Mouse (Mus musculus) E14TG2a.4 (cell line): ENCODE results near the gene Krtcap3.
"Not testable (repeated sequence)": the region's sequence is repeated elsewhere in the genome, so short reads cannot be mapped to it uniquely, and the experiment has no call there.

Experiments
- H3K27me3 ChIP-seq: 2 replicates; pipeline ENCODE4 v1.6.1; 2014; ENCODE audit warnings: low read length, control low read depth; ENCODE audit not compliant: insufficient read depth
- H3K36me3 ChIP-seq: 2 replicates; pipeline ENCODE4 v1.6.1; 2014; ENCODE audit warnings: low read length, control low read depth; ENCODE audit not compliant: insufficient read depth
- H3K4me1 ChIP-seq: replicated peaks from 2 replicates; pipeline ENCODE4 v1.6.1; 2014; ENCODE audit warnings: low read depth, low read length, control low read depth
- H3K4me3 ChIP-seq: replicated peaks from 2 replicates; pipeline ENCODE4 v1.5.1; 2014; ENCODE audit warnings: mild to moderate bottlenecking, low read length
- H3K9me3 ChIP-seq: 2 replicates; pipeline ENCODE4 v1.6.1; 2014; ENCODE audit warnings: low read length, control low read depth
- CTCF ChIP-seq: conservative IDR thresholded peaks from 2 replicates; pipeline ENCODE4 v1.5.1; 2014; ENCODE audit warnings: low read length
- NANOG ChIP-seq: IDR thresholded peaks from 2 replicates; pipeline ENCODE4 v1.6.1; 2014; ENCODE audit warnings: borderline replicate concordance, low read length, mixed read lengths
- POU5F1 ChIP-seq: IDR thresholded peaks from 2 replicates; pipeline ENCODE4 v1.6.1; 2014; ENCODE audit warnings: low read length, borderline replicate concordance

Krtcap3 gene

GRCm38 (mm10) chr5:31251541-31252101 lies at the start of gene Krtcap3:
TSS of gene Krtcap3 (plus strand) at chr5:31251691.
- peak within 1 kb of the TSS; percentile 81 for H3K4me3 ChIP-seq
- peaks cover 84% of the 10 kb centered on the region for H3K36me3 ChIP-seq
- peaks cover 7% of the 10 kb centered on the region for H3K27me3 ChIP-seq
- TF ChIP-seq CTCF = no peak
- TF ChIP-seq POU5F1 = no peak
- no peak for TF ChIP-seq NANOG
- H3K4me1 ChIP-seq = peaks cover 51% of the 10 kb centered on the region
- H3K9me3 ChIP-seq = no peaks in the 10 kb centered on the region

GRCm38 (mm10) chr5:31201742-31202590 lies 49.5 kb upstream of the Krtcap3 start, which contains the start of gene Zfp513:
TSS of gene Zfp513 (minus strand) at chr5:31202303.
- Histone ChIP-seq H3K4me1 (peaks cover 66% of the 10 kb centered on the region), H3K27me3 (no peaks in the 10 kb centered on the region), H3K9me3 (no peaks in the 10 kb centered on the region), H3K36me3 (peaks cover 86% of the 10 kb centered on the region), H3K4me3 (peak within 1 kb of the TSS; percentile 90)
- TF ChIP-seq NANOG (no peak), CTCF (no peak), POU5F1 (no peak)

DNA sequence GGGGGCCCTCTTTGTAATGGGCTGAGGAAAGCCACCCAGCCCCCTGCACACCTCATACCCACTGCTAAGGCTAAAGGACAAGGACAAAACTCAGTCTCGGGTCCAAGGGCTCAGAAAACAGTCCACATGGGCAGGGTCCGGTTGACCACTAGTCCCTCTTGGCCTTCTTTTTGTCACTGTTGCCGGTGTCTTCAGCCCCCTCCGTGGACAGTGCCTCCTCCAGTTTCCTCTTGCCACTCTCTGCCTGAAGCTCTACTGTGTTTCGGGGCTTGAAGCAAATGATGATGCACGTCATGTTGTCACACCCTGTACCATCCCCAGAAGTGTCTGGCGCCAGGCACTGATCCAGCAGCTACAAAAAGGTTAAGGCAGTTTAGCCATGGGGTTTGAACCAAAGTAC lies 48.6 kb upstream of the Krtcap3 start:
- peak overlapping the region; percentile 90 for H3K4me3 ChIP-seq

GRCm38 (mm10) chr5:31203866-31204265 lies 47.6 kb upstream of the Krtcap3 start:
- TF ChIP-seq NANOG (no peak), POU5F1 (no peak), CTCF (no peak)
- peaks cover 85% of the 10 kb centered on the region for H3K36me3 ChIP-seq
- H3K4me3 ChIP-seq = no peak overlapping the region
- no peaks in the 10 kb centered on the region for H3K27me3 ChIP-seq
- no peaks in the 10 kb centered on the region for H3K9me3 ChIP-seq
- peaks cover 47% of the 10 kb centered on the region for H3K4me1 ChIP-seq

More for the DNA sequence above, 48.6 kb upstream of the Krtcap3 start:
- Histone ChIP-seq H3K27me3 (no peaks in the 10 kb centered on the region), H3K9me3 (no peaks in the 10 kb centered on the region), H3K4me1 (peaks cover 56% of the 10 kb centered on the region), H3K36me3 (peaks cover 86% of the 10 kb centered on the region)
- no peak for TF ChIP-seq CTCF
- no peak for TF ChIP-seq POU5F1
- no peak for TF ChIP-seq NANOG

DNA sequence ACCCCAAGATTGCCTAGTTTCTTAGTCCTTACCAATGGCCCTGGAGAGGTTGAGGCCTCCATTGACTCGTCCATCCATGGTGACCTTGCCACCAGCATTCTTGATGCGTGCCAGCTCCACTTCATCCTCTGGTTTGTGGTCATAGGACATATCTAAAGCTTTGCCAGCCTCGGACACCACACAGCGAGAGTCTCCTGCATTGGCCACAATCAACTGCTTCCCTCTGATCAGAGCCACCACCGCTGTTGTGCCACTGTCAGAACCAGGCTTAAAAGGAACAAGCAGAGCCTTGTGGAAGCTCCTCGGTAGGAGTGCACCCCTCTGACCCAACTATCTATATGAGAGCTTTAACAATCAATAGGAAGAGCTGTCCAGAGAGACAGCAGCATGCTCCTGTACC lies 47.1 kb upstream of the Krtcap3 start:
- TF ChIP-seq POU5F1 (no peak), CTCF (no peak), NANOG (no peak)
- H3K9me3 ChIP-seq = no peaks in the 10 kb centered on the region

DNA sequence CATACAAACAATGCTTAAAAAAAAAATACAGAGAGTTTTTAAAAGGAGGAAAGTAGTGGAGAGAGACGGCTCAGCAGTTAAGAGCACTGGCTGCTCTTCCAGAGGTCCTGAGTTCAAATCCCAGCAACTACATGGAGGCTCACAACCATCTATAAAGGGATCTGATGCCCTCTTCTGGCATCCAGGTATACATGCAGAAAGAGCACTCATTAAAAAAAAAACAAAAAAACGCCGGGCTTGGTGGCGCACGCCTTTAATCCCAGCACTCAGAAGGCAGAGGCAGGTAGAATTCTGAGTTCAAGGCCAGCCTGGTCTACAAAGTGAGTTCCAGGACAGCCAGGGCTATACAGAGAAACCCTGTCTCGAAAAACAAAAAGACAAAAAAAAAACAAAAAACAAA lies 34.9 kb upstream of the Krtcap3 start:
- not testable (repeated sequence) for H3K4me3 ChIP-seq, H3K9me3 ChIP-seq, H3K27me3 ChIP-seq
- Histone ChIP-seq H3K36me3 (peaks cover 14% of the 10 kb centered on the region), H3K4me1 (peaks cover 48% of the 10 kb centered on the region)

More for the DNA sequence above, 47.1 kb upstream of the Krtcap3 start:
- Histone ChIP-seq H3K4me3 (no peak overlapping the region), H3K36me3 (peaks cover 80% of the 10 kb centered on the region), H3K4me1 (peaks cover 41% of the 10 kb centered on the region), H3K27me3 (no peaks in the 10 kb centered on the region)

DNA sequence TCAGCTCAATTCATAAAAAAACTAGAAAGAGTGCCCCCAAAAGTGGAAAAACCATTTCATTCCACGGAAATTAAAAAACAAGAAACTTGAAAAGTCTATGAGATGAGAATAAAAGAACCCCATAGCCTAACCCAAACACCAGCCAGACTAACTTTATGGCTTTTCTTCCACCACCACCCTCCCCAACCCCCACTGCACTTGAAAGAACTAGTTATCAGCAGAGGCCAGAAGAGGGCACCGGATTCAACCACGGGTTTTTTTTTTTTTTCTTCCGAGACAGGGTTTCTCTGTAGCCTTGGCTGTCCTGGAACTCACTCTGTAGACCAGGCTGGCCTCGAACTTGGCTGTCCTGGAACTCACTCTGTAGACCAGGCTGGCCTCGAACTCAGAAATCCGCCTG lies 33.2 kb upstream of the Krtcap3 start:
- Histone ChIP-seq H3K4me1 (peaks cover 39% of the 10 kb centered on the region), H3K27me3 (no peaks in the 10 kb centered on the region), H3K4me3 (no peak overlapping the region), H3K36me3 (peaks cover 14% of the 10 kb centered on the region; the same call in 1 of the 2 replicates), H3K9me3 (no peaks in the 10 kb centered on the region)
- TF ChIP-seq POU5F1 (no peak), NANOG (no peak), CTCF (no peak)

GRCm38 (mm10) chr5:31219070-31219469 lies 32.4 kb upstream of the Krtcap3 start:
- Histone ChIP-seq H3K4me1 (peaks cover 39% of the 10 kb centered on the region), H3K9me3 (no peaks in the 10 kb centered on the region), H3K36me3 (peaks cover 14% of the 10 kb centered on the region; the same call in 1 of the 2 replicates), H3K4me3 (peak overlapping the region; percentile 100), H3K27me3 (no peaks in the 10 kb centered on the region)
- TF ChIP-seq CTCF = peak; percentile 36; the same call in 1 of the 2 replicates
- no peak for TF ChIP-seq NANOG
- no peak for TF ChIP-seq POU5F1

DNA sequence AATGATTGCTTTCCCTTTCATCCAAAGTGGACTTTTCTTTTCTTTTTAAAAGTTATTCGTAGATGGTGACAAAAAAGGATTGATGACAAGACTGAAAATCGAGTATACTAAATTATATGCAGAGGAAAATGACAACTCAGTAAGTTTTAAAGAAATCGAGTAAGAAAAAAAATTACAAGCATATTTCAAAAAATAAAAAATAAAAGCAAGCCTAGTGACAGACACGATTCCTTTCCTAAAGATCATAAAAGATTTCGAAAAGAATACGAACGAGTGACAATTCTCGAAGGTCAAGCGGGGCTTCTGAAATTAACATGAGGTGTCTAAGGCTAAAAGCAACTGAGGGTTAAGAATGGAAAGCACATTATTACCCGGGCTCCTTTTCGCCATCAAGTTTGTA lies 32.0 kb upstream of the Krtcap3 start:
- peak overlapping the region; percentile 100 for H3K4me3 ChIP-seq
- H3K9me3 ChIP-seq = no peaks in the 10 kb centered on the region
- no peak for TF ChIP-seq CTCF
- TF ChIP-seq POU5F1 = no peak
- no peak for TF ChIP-seq NANOG
- no peaks in the 10 kb centered on the region for H3K27me3 ChIP-seq
- H3K36me3 ChIP-seq = peaks cover 14% of the 10 kb centered on the region; the same call in 1 of the 2 replicates
- peaks cover 39% of the 10 kb centered on the region for H3K4me1 ChIP-seq
